Mouse (Mus musculus) adrenal gland, adult 8-10 months (tissue): ENCODE results near the gene Oosp1. TPM values are rescaled to one million over a fixed set of nuclear protein-coding genes. Genes with fewer than 3 reads are reported as not detected.

Experiments used
- DNase-seq: peaks from one replicate; pipeline ENCODE4 v3.0.0; 2022
- total RNA-seq, 4 experiments: library from RNA; stranded (reverse); gene quantifications; 2 replicates each; pipeline ENCODE4 v1.2.4; 2022

The Oosp1 gene
- total RNA-seq, 4 experiments from 2014 or later = 5.4 to 5.5 TPM; not detected in 2

GRCm38 (mm10) chr19:11617983-11618382 lies 73.0 kb downstream of the Oosp1 start:
- no peak for DNase-seq

Other genes with a start within 250 kb of the Oosp1 start
- 1 to 10 TPM in 3 of 4 experiments, under 1 TPM in 1; 0.66 to 3.0 (median 1.5) TPM for gene Ms4a4b, start 247.6 kb downstream of the Oosp1 start, total RNA-seq
- gene Ms4a6c, start 221.8 kb downstream of the Oosp1 start, total RNA-seq = 10 to 100 TPM; 10.3 to 18.6 (median 17.5) TPM
- gene Gm8369, start 205.2 kb downstream of the Oosp1 start, total RNA-seq = under 1 TPM; 0.22 to 0.89 (median 0.35) TPM
- 10 to 100 TPM in 2 of 4 experiments, 1 to 10 TPM in 2; 6.8 to 11.0 (median 9.6) TPM for gene Ms4a6b, start 174.6 kb downstream of the Oosp1 start, total RNA-seq
- 1 to 10 TPM; 1.8 to 3.3 (median 2.3) TPM for gene Ms4a4d, start 154.3 kb downstream of the Oosp1 start, total RNA-seq
- gene Ms4a6d, start 86.3 kb downstream of the Oosp1 start, total RNA-seq = 10 to 100 TPM in 1 of 4 experiments, 1 to 10 TPM in 3; 6.9 to 10.1 (median 8.8) TPM
- under 1 TPM in 1 of 4 experiments, not detected in 3; 0.52 TPM for gene Ms4a2, start 67.4 kb downstream of the Oosp1 start, total RNA-seq
- not detected for gene Ms4a3, start 50.3 kb downstream of the Oosp1 start, total RNA-seq
- under 1 TPM in 1 of 4 experiments, not detected in 3; 0.84 TPM for gene Oosp2, start 30.6 kb downstream of the Oosp1 start, total RNA-seq
- not detected for gene Oosp3, start 5.9 kb upstream of the Oosp1 start, total RNA-seq
- not detected for gene Gif, start 56.4 kb upstream of the Oosp1 start, total RNA-seq
- 10 to 100 TPM; 68.1 to 71.4 (median 68.8) TPM for gene Mrpl16, start 79.2 kb upstream of the Oosp1 start, total RNA-seq
- 10 to 100 TPM; 10.4 to 18.8 (median 14.2) TPM for gene Stx3, start 128.3 kb upstream of the Oosp1 start, total RNA-seq
- gene Olfr1417, start 148.1 kb upstream of the Oosp1 start, total RNA-seq = not detected
- gene Olfr1418, start 169.9 kb upstream of the Oosp1 start, total RNA-seq = not detected
- gene Olfr1419, start 184.0 kb upstream of the Oosp1 start, total RNA-seq = not detected
- gene Olfr1420, start 195.4 kb upstream of the Oosp1 start, total RNA-seq = not detected
- 10 to 100 TPM; 23.1 to 28.0 (median 25.6) TPM for gene Patl1, start 221.2 kb upstream of the Oosp1 start, total RNA-seq